Mouse (Mus musculus) forelimb bud, embryonic 11.5 days (tissue): ENCODE results near the gene Thumpd3.

Experiments
- DNase-seq: peaks from one replicate; pipeline ENCODE4 v3.0.0-alpha.2; 2012; ENCODE audit warnings: low read depth, low spot score

The Thumpd3 gene

GRCm38 (mm10) chr6:113046041-113046975, at the start of gene Thumpd3:
TSS of gene Thumpd3 (plus strand) at chr6:113046225.
- peak; percentile 98 for DNase-seq

DNA sequence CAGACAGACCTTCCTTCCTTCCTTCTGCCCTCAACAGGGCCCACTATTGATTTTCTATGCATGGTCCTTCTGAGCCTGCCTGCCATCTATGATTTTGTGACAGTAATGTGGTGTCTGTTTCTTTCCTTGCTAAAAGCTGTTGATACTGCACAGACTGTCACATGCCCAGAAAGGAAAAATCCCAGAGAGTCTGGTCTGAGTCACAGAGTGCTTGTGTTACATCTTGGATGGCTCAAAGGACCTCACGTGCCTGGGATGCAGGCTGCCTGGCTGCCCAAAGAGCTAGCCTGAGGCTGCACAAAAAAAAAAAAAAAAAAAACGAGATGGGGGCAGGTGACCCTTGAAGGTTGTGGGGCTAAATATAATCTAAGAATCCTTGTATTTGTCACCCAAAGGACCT, 46.8 kb upstream of the Thumpd3 start:
- DNase-seq, result no peak

DNA sequence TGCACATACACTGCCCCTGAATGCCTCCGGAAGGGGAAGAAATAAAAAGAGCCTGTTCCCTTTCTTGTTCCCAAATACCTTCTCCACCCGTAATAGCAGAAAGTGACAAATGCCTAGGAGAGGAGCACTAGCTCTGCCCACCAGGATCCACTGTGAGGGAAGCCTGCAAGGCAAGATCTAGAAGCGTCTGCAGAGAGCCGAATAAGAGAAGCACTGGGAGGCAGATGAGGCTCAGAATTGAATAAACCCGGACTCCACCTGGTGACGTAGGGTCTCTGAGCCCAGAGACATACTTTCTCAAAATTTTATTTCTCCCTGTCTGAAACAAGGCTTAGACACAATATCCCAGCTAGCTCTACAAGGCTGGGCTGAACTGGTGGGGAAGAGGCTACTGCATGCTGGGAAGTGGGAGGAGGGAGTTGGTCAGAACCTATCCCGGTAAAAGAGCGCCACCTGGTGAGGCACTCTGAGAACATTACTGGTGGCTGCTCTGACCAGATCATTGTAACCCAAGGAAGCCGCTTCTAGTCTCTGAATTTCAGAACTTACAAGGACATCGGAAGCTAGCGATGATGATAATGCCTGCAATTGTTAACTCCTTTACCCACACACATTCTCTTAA, 45.2 kb upstream of the Thumpd3 start:
- DNase-seq, result peak; percentile 87

- DNase-seq, result no peak
Measured at GRCm38 (mm10) chr6:113001719-113002118, 44.3 kb upstream of the Thumpd3 start.

DNA sequence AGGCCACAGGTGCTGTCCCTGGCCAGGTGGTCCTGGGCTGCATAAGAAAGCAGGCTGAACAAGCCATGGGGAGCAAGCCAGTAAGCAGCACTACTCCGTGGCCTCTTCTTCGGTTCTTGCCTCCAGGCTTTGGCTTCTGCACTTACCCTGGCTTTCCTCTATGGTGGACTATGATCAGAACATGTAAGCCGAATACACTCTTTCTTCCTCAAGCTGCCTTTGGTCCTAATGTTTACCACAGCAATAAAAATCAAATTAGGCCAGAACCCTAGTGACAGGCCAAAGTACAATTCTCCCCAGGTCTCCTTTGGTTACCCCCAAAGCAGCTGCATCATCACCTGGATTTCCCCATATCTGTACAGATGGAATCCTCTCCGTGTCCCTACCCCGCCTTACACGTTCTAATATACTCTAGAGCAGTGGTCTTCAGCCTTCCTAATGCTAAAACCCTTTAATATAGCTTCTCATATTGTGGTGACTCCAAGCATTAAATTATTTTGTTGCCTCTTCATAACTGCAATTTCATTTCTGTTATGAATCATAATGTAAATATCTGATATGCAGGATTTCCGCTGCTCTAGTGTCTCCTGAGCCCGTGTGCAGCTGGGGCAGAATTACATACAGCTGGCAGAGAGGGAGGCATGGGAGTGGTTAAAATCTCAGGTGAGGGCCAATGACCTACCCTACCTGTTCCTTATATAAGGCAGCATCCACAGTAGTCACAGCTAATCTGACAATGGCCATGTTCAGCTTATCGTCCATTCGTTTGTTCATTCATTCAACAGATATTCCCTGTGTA, 42.5 kb upstream of the Thumpd3 start:
- DNase-seq, result no peak

DNA sequence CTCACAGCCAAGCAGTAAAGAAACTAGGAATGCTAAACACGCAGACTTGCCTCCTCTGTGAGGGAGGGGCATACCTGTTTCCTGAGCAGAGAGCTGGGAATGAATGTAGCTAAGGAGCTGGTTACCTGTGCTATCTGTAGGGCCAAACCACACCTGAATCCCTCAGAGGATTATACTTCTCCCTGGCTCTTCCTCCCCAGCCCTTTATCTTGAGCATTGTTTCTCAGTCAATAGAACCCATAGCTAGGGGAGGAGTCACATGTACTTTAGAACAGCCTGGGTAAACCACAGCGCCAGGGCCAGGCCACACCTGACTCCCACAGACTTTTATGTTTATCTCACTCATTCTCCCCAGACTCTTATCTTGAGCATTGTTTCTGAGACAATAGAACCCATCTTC, 39.2 kb upstream of the Thumpd3 start:
- no peak for DNase-seq

DNA sequence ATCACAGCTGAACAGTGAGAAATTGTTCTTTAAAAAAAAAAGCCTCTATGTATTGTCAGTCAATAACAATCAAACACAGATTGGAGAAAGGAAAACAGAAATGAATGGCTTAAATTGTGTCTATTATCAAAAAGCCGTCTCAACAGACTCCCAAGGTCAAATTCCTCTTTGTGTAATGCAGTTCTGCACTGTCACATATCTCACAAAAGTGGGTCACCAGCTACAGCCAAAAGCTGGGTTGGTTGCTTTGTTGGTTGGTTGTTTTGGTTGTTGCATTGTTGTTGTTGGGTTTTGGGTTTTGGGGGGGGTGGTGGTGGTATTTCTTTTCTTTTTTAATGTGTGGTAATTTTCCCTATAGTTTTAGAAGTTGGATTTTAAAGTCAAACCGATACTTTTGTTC, 34.1 kb upstream of the Thumpd3 start:
- no peak for DNase-seq

GRCm38 (mm10) chr6:113012495-113012941, 33.5 kb upstream of the Thumpd3 start:
- DNase-seq, result peak; percentile 46

DNA sequence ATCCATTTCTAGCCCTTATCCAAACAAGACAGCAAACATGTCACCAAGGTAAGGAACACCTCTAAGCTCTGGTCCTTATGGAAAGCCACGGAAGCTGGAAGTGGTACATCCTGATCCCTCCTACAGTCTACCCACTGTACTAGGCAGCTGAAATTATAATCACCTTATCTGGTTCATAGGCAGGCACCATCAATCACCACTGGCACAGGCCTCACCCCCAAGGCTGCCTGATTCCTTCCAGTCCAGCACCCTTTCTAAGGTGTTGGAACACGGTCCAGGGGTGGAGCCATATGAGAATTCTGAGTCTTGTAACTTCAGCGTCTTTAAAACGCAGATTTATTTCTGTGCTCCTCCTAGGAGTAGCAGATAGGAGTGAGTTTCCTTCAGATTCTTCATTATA, 32.5 kb upstream of the Thumpd3 start:
- DNase-seq, result no peak

GRCm38 (mm10) chr6:113017500-113018047, 28.5 kb upstream of the Thumpd3 start:
- no peak for DNase-seq

DNA sequence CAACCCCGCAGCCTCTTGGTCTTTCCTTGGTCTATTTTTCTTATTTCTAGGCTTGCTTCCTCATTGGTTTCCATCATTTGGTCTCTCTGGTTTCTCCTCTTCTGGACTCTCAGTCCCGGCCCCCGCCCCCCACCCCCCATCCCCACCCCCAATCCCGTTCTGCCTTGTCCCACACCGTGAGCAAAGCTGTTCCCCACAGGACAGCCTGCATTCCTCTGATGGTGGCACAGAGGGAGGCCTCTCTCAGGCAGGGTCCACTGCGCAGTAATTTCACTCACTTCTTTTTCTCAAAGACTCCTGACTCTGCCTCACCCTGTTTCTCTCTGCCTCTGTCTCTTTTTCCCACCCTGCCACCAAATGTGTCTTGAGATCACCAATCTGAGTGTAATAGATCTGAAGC, 27.9 kb upstream of the Thumpd3 start:
- no peak for DNase-seq

- no peak for DNase-seq
Measured at GRCm38 (mm10) chr6:113024866-113025265, 21.2 kb upstream of the Thumpd3 start.

- no peak for DNase-seq
Measured at GRCm38 (mm10) chr6:113025774-113026173, 20.3 kb upstream of the Thumpd3 start.

DNA sequence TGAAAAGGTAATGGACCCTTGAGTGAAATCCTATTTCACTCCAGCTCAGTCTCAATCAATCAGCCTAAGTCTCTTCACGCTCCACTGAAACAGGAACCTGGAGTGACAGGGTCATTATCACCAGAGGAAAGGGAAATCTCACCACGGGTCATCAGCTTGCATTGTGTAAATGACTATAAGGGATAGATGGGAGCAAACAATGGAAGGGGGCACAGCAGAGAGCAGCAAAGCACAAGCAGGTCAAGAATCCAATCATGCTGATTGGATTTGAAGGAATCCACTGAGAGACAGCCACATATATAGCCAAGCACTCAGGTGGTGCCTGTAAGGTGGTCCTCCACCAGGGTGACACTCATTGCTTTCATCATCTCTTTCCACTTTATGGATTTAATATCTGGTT, 18.6 kb upstream of the Thumpd3 start:
- DNase-seq, result no peak

DNA sequence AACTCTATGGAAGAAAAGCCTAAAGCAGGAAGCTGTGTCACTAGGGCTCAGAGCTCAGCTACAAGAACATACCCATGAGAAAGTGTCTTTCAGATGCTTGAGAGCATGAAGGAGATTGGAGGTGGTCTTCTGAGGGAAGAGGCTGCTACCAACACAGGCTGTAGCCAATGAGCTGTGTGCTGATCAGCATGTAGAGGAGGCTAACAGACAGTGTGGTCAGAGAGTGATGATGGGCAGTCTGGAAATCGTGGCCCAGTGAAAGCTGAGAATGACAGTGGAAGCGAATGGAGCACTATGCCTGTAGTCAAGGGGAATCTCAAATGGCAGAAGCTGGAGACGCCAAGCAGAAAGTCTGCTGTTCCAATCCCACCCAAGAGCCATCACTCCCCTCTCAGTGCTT, 17.0 kb upstream of the Thumpd3 start:
- DNase-seq, result no peak

- no peak for DNase-seq
Measured at GRCm38 (mm10) chr6:113030553-113030952, 15.5 kb upstream of the Thumpd3 start.

DNA sequence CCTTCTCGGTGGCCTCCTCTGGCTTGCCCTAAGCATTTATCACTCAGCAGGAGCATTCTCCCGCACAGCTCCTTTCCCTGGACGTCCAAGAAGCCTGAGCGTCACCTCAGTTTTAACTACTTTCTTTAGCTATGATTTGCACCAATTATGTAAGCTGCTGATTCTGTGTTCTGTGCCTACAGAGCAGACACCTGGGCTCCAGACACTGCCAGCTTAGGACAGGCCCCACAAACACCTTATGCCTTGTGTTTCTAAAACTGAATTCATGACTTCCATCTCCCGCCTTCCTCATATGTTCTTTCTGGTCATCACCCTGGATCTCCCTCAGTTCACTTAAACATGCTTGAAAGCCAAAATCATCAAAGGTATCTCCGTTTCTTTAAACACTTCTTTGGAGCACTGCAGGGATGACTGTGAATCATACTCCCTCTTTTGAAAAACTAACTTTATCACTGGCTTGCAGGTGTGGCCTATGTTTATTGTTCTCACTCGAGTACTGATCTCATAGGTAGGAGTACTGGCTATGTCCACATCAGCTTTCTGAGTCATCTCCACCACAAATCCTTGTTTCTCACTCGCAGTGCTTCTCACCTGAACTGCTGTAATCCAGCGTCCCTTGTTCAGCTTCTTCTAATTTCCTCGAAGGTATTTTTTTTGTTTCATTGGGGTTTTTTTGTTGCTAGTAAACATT, 14.9 kb upstream of the Thumpd3 start:
- no peak for DNase-seq

DNA sequence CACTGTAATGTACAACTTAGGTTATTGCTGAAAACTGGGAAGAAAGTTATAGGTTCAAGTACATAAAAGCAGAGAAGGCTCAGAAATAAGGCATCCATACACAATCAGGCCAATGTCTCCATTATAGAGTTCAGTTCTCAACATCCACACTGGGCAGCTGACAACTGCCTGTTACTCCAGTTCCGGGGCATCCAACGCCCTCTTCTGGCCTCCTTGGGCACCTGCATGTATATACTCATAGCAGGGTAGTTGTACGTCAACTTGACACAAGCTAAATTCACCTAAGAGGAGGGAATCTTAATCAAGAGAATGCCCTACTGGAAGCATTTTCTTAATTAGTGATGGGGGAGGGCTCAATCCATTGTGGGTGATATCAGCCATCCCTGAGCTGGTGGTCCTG, 13.9 kb upstream of the Thumpd3 start:
- no peak for DNase-seq

GRCm38 (mm10) chr6:113033185-113033584, 12.8 kb upstream of the Thumpd3 start:
- DNase-seq, result no peak

DNA sequence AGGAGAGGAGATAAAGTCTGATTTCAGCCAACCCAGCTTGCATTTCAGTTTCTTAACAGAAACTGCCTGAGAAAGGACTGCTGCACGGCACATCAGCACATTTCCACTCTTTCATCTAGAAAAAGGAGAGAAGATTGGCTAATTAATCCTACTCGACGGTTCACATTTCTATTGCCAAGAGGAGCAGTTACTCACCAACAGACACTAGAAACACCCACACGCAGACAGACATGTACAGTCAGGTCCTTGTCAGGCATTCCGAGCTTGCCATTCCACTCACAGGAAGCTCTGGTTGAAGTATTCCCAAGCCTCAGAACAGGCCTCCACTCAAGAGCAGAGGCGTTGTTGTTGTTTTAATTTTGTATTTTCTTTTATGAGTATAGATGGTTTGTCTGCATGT, 11.6 kb upstream of the Thumpd3 start:
- no peak for DNase-seq

- no peak for DNase-seq
Measured at GRCm38 (mm10) chr6:113036463-113037175, 9.4 kb upstream of the Thumpd3 start.
